Mouse (Mus musculus): ENCODE data around the gene Epha1.

Gene Epha1

DNA sequence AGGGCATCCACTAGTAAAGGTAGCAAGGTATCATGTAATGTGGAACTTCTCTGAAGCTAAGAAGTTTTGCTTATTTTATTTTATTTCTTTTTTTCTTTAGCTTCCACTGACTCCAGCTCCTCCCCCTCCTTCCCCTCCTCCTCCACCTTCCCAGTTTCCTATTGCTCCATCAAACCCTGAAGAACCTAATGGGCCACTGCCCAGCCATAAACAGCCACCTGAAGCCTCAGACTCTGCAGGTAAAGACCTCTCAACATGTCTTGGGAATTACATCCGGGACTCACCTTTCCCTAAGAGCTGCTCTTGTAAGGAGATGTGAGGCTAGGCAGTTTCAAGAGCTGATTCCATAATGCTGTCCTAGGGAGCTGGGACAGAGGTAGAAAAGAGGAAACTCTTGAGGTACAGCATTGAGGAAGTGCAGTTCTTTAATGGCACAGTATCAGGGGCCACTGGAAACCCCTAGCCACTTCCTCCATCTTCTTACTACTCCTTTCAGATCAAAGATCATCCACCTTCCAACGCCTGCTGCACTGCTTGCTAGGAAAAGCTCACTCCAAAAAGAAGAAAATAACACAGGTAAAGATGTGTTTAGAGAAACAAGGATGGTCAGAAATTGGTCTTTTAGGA lies 62.5 kb downstream of the Epha1 start:
- DNase-seq, result no peak

DNA sequence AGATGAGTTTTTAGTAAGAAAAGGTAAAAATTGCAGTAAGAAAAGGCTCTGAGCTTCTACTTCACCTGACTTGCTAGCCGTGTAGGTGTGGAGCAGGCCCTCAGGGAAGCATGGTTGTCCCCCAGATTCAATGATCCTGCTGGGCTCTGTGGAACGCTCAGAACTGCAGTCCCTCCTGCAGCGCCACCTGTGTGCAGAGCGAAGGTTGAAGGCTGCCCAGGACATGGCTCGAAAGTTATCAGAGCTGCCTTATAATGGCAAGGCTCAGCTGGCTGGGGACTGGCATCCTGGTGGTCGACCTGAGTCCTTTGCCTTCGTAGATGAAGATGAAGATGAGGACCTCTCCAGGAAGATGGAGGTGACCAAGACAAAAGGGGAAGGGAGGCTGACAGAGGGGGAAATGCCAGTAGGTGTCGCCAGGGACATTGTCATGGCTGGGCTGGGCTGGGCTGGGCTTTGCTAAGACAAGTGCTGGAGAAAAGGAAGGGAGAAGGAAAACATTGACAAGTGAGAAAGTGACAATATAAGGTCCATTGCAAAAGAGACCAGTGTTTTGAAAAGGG lies 63.2 kb downstream of the Epha1 start:
- no peak for DNase-seq

Data from cerebellum, adult 11 months (tissue).